Mouse (Mus musculus): ENCODE results near the gene Vwde. TPM values are rescaled to one million over a fixed set of nuclear protein-coding genes. Genes with fewer than 3 reads are reported as not detected.

Gene Vwde
- polyA plus RNA-seq, 1 experiment from 2014 or later = not detected

- H3K27me3 ChIP-seq (ENCODE audit: control insufficient read depth, insufficient read depth, low read length) = no peaks in the 10 kb centered on the region
- DNase-seq (ENCODE audit: low spot score) (no peak), ATAC-seq (replicated peaks; ENCODE audit: low FRiP score) (no peak)
- H3K9ac ChIP-seq (ENCODE audit: low read length) = no peak overlapping the region
- H3K36me3 ChIP-seq (ENCODE audit: control insufficient read depth, insufficient read depth, low read length) = no peaks in the 10 kb centered on the region
- H3K4me2 ChIP-seq (ENCODE audit: low read depth, low read length, severe bottlenecking) = no peak overlapping the region
- H3K27ac ChIP-seq (ENCODE audit: low read depth, low read length) = no peak overlapping the region
- 73% methylated on average over 9 of the region's 9 CpGs for WGBS
- H3K4me1 ChIP-seq (replicated peaks; ENCODE audit: control insufficient read depth, insufficient read depth, low read length) = no peaks in the 10 kb centered on the region
- no peak overlapping the region for H3K4me3 ChIP-seq (ENCODE audit: low read depth, low read length)
- no peaks in the 10 kb centered on the region for H3K9me3 ChIP-seq (ENCODE audit: control insufficient read depth, low read length)
These were observed 58.4 kb downstream of the Vwde start for GRCm38 (mm10) chr6:13166240-13166937.

GRCm38 (mm10) chr6:13159437-13159836 lies 65.3 kb downstream of the Vwde start:
- Histone ChIP-seq H3K36me3 (ENCODE audit: control insufficient read depth, insufficient read depth, low read length) (no peaks in the 10 kb centered on the region), H3K4me2 (ENCODE audit: low read depth, low read length, severe bottlenecking) (no peak overlapping the region), H3K27me3 (ENCODE audit: control insufficient read depth, insufficient read depth, low read length) (no peaks in the 10 kb centered on the region), H3K4me1 (replicated peaks; ENCODE audit: control insufficient read depth, insufficient read depth, low read length) (no peaks in the 10 kb centered on the region), H3K9me3 (ENCODE audit: control insufficient read depth, low read length) (no peaks in the 10 kb centered on the region), H3K9ac (ENCODE audit: low read length) (no peak overlapping the region), H3K4me3 (ENCODE audit: low read depth, low read length) (no peak overlapping the region), H3K27ac (ENCODE audit: low read depth, low read length) (no peak overlapping the region)
- DNase-seq (ENCODE audit: low spot score) = no peak
- peak; percentile 77 for ATAC-seq (replicated peaks; ENCODE audit: low FRiP score)
- WGBS = 86% methylated on average over 2 of the region's 2 CpGs

GRCm38 (mm10) chr6:13153888-13154697 lies 70.7 kb downstream of the Vwde start:
- no peaks in the 10 kb centered on the region for H3K27me3 ChIP-seq (ENCODE audit: control insufficient read depth, insufficient read depth, low read length)
- no peak overlapping the region for H3K9ac ChIP-seq (ENCODE audit: low read length)
- no peak overlapping the region for H3K27ac ChIP-seq (ENCODE audit: low read depth, low read length)
- WGBS = 94% methylated on average over 9 of the region's 9 CpGs
- no peak overlapping the region for H3K4me2 ChIP-seq (ENCODE audit: low read depth, low read length, severe bottlenecking)
- H3K4me3 ChIP-seq (ENCODE audit: low read depth, low read length) = no peak overlapping the region
- H3K36me3 ChIP-seq (ENCODE audit: control insufficient read depth, insufficient read depth, low read length) = no peaks in the 10 kb centered on the region
- ATAC-seq (replicated peaks; ENCODE audit: low FRiP score) = peak; percentile 49
- H3K9me3 ChIP-seq (ENCODE audit: control insufficient read depth, low read length) = no peaks in the 10 kb centered on the region; the same call in 1 of the 2 replicates
- no peaks in the 10 kb centered on the region for H3K4me1 ChIP-seq (replicated peaks; ENCODE audit: control insufficient read depth, insufficient read depth, low read length)
- DNase-seq (ENCODE audit: low spot score) = no peak

- WGBS = 91% methylated on average over 1 of the region's 1 CpGs
- ATAC-seq (replicated peaks; ENCODE audit: low FRiP score) = no peak; the same call in 1 of the 2 replicates
- Histone ChIP-seq H3K4me2 (ENCODE audit: low read depth, low read length, severe bottlenecking) (no peak overlapping the region), H3K9ac (ENCODE audit: low read length) (no peak overlapping the region), H3K36me3 (ENCODE audit: control insufficient read depth, insufficient read depth, low read length) (no peaks in the 10 kb centered on the region), H3K9me3 (ENCODE audit: control insufficient read depth, low read length) (no peaks in the 10 kb centered on the region; the same call in 1 of the 2 replicates), H3K27ac (ENCODE audit: low read depth, low read length) (no peak overlapping the region), H3K4me3 (ENCODE audit: low read depth, low read length) (no peak overlapping the region), H3K27me3 (ENCODE audit: control insufficient read depth, insufficient read depth, low read length) (no peaks in the 10 kb centered on the region), H3K4me1 (replicated peaks; ENCODE audit: control insufficient read depth, insufficient read depth, low read length) (no peaks in the 10 kb centered on the region)
- no peak for DNase-seq (ENCODE audit: low spot score)
These were observed 72.6 kb downstream of the Vwde start for GRCm38 (mm10) chr6:13152062-13152640.

GRCm38 (mm10) chr6:13137255-13137654 lies 87.5 kb downstream of the Vwde start:
- Histone ChIP-seq H3K4me2 (ENCODE audit: low read depth, low read length, severe bottlenecking) (no peak overlapping the region), H3K36me3 (ENCODE audit: control insufficient read depth, insufficient read depth, low read length) (no peaks in the 10 kb centered on the region), H3K4me3 (ENCODE audit: low read depth, low read length) (no peak overlapping the region), H3K9ac (ENCODE audit: low read length) (no peak overlapping the region), H3K27ac (ENCODE audit: low read depth, low read length) (no peak overlapping the region), H3K27me3 (ENCODE audit: control insufficient read depth, insufficient read depth, low read length) (no peaks in the 10 kb centered on the region), H3K9me3 (ENCODE audit: control insufficient read depth, low read length) (no peaks in the 10 kb centered on the region), H3K4me1 (replicated peaks; ENCODE audit: control insufficient read depth, insufficient read depth, low read length) (no peaks in the 10 kb centered on the region)
- no peak for ATAC-seq (replicated peaks; ENCODE audit: low FRiP score)
- 93% methylated on average over 1 of the region's 1 CpGs for WGBS
- DNase-seq (ENCODE audit: low spot score) = no peak

DNA sequence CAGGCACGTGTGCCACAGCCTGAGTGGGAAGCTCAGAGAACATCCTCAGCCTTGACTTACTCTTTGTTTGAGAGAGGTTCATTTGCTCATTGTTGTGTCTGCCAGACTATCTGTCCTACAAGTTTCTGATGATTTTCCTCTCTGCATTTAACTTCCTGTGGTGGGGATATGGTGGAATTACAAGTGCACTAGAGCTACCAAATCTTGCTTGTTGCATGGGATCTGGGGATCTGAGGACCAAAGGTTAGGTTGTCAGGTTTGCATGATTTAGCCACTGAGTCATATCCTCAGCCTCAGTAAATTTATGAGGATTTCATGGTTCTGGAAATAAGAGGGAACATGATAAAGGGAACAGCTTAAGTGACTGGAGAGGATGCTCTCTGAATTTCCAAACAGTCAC lies 116.1 kb downstream of the Vwde start:
- no peak overlapping the region for H3K4me3 ChIP-seq (ENCODE audit: low read depth, low read length)
- no peak overlapping the region for H3K27ac ChIP-seq (ENCODE audit: low read depth, low read length)
- no peaks in the 10 kb centered on the region for H3K4me1 ChIP-seq (replicated peaks; ENCODE audit: control insufficient read depth, insufficient read depth, low read length)
- WGBS = 82% methylated on average over 1 of the region's 1 CpGs
- no peaks in the 10 kb centered on the region for H3K9me3 ChIP-seq (ENCODE audit: control insufficient read depth, low read length)
- no peak for DNase-seq (ENCODE audit: low spot score)
- no peaks in the 10 kb centered on the region for H3K36me3 ChIP-seq (ENCODE audit: control insufficient read depth, insufficient read depth, low read length)
- H3K4me2 ChIP-seq (ENCODE audit: low read depth, low read length, severe bottlenecking) = no peak overlapping the region
- no peak overlapping the region for H3K9ac ChIP-seq (ENCODE audit: low read length)
- no peak for ATAC-seq (replicated peaks; ENCODE audit: low FRiP score)
- H3K27me3 ChIP-seq (ENCODE audit: control insufficient read depth, insufficient read depth, low read length) = no peaks in the 10 kb centered on the region

Other genes starting within 250 kb of the Vwde start
- gene Tmem106b, start 155.2 kb downstream of the Vwde start, polyA plus RNA-seq (2014; fragmentation: Nextera tagmentation; extraction: Ambion mirVana) = 23.8 and 27.2 TPM in 2 replicates